Mouse (Mus musculus) ovary, postnatal 10 days (tissue): Measurements from ENCODE around the gene Rdx.
A peak's percentile ranks its signal among the peaks of the same experiment; 100 is the strongest.
"Not testable (repeated sequence)": the region's sequence is repeated elsewhere in the genome, so short reads cannot be mapped to it uniquely, and the experiment has no call there.

Experiments
- DNase-seq: peaks from one replicate; pipeline ENCODE4 v3.0.0; 2022; ENCODE audit warnings: low spot score

The Rdx gene

GRCm38 (mm10) chr9:52055313-52055712 is 8.3 kb downstream of the Rdx start:
- no peak for DNase-seq

GRCm38 (mm10) chr9:52059788-52060187 is 12.8 kb downstream of the Rdx start:
- no peak for DNase-seq

DNA sequence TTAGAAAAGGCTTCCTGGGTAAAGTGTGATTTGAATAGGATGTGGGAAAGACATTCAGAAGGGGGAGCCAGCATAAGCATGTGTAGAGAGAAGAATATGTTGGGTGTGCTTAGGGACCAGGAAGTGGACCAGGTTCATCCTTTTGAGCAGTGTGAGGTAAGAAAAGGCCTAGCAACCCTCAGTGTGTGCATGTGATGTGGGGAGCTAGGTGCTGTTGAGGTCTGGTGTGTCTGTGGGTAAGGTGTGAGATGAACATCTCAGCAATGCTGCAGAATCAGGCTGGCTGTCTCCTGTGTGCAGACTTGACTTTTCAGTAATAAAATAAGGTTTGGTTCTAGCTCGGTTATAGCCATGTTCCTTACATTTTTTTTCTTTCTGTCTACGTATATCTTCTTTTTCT is 23.1 kb downstream of the Rdx start:
- DNase-seq, result no peak

- not testable (repeated sequence) for DNase-seq
These were observed 24.4 kb downstream of the Rdx start for GRCm38 (mm10) chr9:52071352-52071751.

DNA sequence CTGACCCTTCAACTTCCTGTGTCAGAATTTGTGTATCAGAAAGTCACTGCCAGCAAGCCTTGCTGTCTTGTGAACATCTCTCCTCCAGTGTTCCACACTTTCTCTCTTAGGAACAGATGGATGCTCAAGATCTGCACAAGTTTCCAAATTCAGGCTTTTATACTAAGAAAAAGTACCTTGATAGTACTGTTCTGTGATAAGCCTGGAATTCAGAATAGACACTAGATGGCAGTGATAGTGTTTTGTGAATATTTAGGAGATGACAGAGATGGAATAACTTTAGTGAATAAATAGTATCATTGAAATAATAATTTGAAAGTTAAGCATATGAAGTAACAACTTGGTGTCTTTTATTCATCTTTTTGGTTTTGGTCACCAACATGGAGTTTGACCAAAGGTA is 25.2 kb downstream of the Rdx start:
- DNase-seq, result no peak

- no peak for DNase-seq
These were observed 29.1 kb downstream of the Rdx start for GRCm38 (mm10) chr9:52076089-52076488.

- DNase-seq, result no peak
These were observed 30.7 kb downstream of the Rdx start for GRCm38 (mm10) chr9:52077692-52078091.

GRCm38 (mm10) chr9:52081979-52082378 is 35.0 kb downstream of the Rdx start:
- DNase-seq, result no peak

GRCm38 (mm10) chr9:52082414-52082813 is 35.4 kb downstream of the Rdx start:
- no peak for DNase-seq

GRCm38 (mm10) chr9:52091752-52092151 is 44.8 kb downstream of the Rdx start:
- DNase-seq, result no peak

- no peak for DNase-seq
These were observed 45.3 kb downstream of the Rdx start for GRCm38 (mm10) chr9:52092311-52092710.

- no peak for DNase-seq
These were observed 46.1 kb downstream of the Rdx start for GRCm38 (mm10) chr9:52093108-52093507.

GRCm38 (mm10) chr9:52094016-52094415 is 47.0 kb downstream of the Rdx start:
- DNase-seq, result no peak

DNA sequence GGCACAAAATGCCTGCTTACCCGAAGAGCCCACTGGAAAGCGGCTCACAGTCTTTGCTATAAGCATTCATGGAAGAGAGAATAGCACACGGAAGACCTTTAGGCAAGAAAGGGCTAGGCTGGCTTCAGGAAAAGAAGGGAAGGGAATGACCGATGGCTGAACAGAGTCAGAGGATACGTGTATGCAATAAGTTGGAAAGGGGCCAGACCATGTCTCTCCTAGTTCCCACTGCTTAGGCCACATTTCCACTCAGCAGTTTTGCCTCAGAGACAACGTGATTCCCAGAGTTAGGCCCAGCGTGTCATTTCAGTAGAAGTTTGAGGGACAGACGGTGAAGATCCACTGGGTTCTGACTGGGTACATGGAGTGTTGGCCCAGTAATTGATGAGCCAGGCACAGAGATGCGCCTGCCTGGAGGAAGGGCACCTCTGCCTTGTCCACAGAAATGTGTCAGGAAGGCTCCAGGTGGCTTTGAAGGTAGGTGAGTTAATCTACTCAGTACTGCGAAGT is 47.6 kb downstream of the Rdx start:
- no peak for DNase-seq

GRCm38 (mm10) chr9:52095666-52096065 is 48.7 kb downstream of the Rdx start:
- no peak for DNase-seq

GRCm38 (mm10) chr9:52097386-52097785 is 50.4 kb downstream of the Rdx start:
- no peak for DNase-seq

DNA sequence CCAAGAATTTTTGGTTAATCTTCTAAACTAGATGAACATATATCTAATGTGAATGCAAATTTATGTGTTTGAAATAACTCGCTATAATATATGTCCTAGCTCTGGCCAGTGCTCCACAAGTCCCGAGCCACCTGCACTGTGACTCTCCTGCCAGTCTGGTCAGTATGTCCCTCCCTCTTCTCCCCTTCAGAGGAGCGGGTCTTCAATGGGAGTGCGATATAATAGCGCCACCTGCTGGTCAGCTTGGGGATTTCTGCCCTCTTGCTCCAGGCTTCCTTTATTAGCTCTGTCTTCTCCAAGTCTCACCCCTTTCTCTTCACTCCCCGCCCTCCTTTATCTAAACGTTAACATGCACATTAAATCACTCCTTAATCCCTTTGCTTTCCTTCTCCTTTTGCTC is 51.6 kb downstream of the Rdx start:
- peak; percentile 61 for DNase-seq

- no peak for DNase-seq
These were observed 53.5 kb downstream of the Rdx start for GRCm38 (mm10) chr9:52100426-52100825.

- DNase-seq, result no peak
These were observed 55.3 kb downstream of the Rdx start for GRCm38 (mm10) chr9:52102060-52102844.

DNA sequence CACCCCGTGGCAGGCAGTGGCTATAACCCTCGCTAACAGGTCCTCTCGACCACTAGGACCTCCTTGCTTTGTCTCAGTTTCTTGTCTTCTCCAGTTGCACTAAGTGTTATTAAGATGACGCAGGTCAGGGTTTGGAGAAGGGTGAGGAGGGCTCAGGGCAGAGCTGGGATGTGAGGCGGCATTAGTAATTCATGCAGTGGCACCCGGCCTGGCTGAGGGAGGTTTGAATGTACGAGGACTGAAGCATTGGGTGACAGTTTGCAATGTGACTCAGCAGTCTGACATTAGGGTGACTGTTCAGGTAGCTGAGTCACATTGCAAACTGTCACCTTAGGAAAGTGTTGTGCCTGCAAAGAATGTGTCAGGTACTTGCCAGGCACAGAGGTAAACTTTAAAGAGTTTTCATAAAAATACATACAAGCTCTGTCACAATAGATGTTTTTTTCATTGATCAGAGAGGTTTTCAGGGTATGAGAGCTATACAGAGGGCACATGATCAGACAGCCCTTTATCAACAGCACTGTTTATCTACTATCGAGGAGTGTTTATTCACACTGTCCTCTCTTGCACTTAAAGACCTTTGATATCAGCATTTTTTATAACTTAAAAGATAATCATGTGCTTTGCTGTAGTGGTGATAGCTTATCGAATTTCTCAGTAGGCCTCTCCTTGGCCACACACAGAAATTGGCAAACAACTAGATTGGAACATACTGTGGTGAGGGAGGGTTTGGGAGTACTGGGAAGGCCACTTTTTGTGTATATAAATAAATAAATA is 56.7 kb downstream of the Rdx start:
- no peak for DNase-seq

DNA sequence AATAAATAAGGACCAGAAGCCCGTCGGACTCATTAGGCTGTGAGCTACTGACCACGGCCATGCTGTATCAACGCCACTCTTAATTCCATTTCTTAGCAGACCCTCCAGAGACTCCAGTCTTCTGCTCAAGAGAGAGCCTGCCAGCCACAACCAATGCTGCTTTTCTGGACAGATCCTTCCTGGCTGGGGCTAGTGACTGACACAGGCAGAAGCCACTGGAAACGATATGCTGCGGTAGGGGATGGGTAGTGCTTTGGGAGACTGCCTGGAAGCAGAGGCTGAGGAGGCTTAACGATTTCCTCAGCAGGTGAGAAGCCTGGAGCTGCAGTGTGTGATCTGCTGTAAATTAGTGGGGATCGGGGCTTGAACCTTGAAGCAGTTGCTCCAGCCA is 57.2 kb downstream of the Rdx start:
- no peak for DNase-seq

- no peak for DNase-seq
These were observed 58.5 kb downstream of the Rdx start for GRCm38 (mm10) chr9:52105423-52105822.

DNA sequence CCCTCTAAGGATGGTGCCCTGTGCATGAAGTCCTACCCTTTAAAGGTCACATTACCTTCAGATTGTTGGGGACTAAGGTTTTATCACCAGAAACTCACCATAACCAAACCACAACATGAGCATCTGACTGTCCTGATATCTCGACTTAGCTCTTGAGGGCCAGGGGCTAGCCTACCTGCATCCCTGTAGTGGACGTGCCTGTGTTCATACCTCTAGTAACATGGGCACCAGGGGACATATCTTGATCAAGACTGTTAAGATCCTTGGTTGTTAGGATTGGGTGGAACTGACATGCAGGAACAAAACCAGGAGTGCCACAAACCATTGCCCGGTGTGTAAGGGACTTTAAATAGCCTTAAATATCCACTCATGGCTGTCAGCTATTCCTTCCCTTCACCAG is 60.2 kb downstream of the Rdx start:
- DNase-seq, result no peak
